Mouse (Mus musculus): ENCODE results near the gene Zfp51. TPM values are rescaled to one million over a fixed set of nuclear protein-coding genes. Genes with fewer than 3 reads are reported as not detected.

Gene Zfp51
- total RNA-seq, 2 experiments from 2014 or later: 4.6 to 4.8 TPM

Other genes with a start within 250 kb of the Zfp51 start
- gene Vmn1r234, start 224.3 kb upstream of the Zfp51 start, total RNA-seq (2021): not detected
- gene Vmn1r235, start 194.0 kb upstream of the Zfp51 start, total RNA-seq (2021): not detected
- not detected for gene Vmn1r236, start 167.4 kb upstream of the Zfp51 start, total RNA-seq (2021)
- not detected for gene Vmn1r237, start 138.5 kb upstream of the Zfp51 start, total RNA-seq (2021)
- 1 to 10 TPM; 1.4 to 1.8 TPM for gene Zfp677, start 66.6 kb upstream of the Zfp51 start, total RNA-seq (2021)
- 1 to 10 TPM; 1.2 to 1.4 TPM for gene Zfp54, start 27.1 kb upstream of the Zfp51 start, total RNA-seq (2021)
- gene Zfp53, start 38.6 kb downstream of the Zfp51 start, total RNA-seq (2021): 1 to 10 TPM; 4.7 to 4.9 TPM
- gene Zfp52, start 85.2 kb downstream of the Zfp51 start, total RNA-seq (2021): 1 to 10 TPM; 6.5 to 7.3 TPM
- gene Zfp948, start 116.6 kb downstream of the Zfp51 start, total RNA-seq (2021): 10 to 100 TPM; 12.6 to 13.0 TPM
- 10 to 100 TPM; 13.2 TPM for gene Zfp983, start 200.2 kb downstream of the Zfp51 start, total RNA-seq (2021)
- gene Gm10226, start 241.5 kb downstream of the Zfp51 start, total RNA-seq (2021): 1 to 10 TPM; 6.2 to 7.2 TPM

Measured in left cerebral cortex, adult 18-20 months (tissue).